Mouse (Mus musculus): ENCODE data around the gene Ampd1. TPM values are rescaled to one million over a fixed set of nuclear protein-coding genes. Genes with fewer than 3 reads are reported as not detected.

Gene Ampd1
- not detected in 2 replicates for polyA plus RNA-seq (2012; ENCODE audit: low replicate concordance)

GRCm38 (mm10) chr3:103073771-103074170, at the start of gene Ampd1:
TSS of gene Ampd1 (plus strand) at chr3:103074014.

GRCm38 (mm10) chr3:103058207-103059157, 15.3 kb upstream of the Ampd1 start, which contains the start of gene Nras:
TSS of gene Nras (plus strand) at chr3:103058285.

GRCm38 (mm10) chr3:103102454-103103390, 28.9 kb downstream of the Ampd1 start, which contains the start of gene Dennd2c:
TSS of gene Dennd2c (plus strand) at chr3:103102604.

Other genes starting within 250 kb of the Ampd1 start
- not detected in 2 replicates for gene Sycp1, start 137.9 kb upstream of the Ampd1 start, polyA plus RNA-seq (2012; ENCODE audit: low replicate concordance)
- not detected in 2 replicates for gene Nr1h5, start 109.9 kb upstream of the Ampd1 start, polyA plus RNA-seq (2012; ENCODE audit: low replicate concordance)
- 5.1 and 6.1 TPM in 2 replicates for gene Sike1, start 78.3 kb upstream of the Ampd1 start, polyA plus RNA-seq (2012; ENCODE audit: low replicate concordance)
- gene Csde1, start 53.6 kb upstream of the Ampd1 start, polyA plus RNA-seq (2012; ENCODE audit: low replicate concordance) = 4.7 and 9.9 TPM in 2 replicates
- gene Nras, start 15.7 kb upstream of the Ampd1 start, polyA plus RNA-seq (2012; ENCODE audit: low replicate concordance) = 3.2 and 5.9 TPM in 2 replicates
- 0.48 and 1.7 TPM in 2 replicates for gene Dennd2c, start 28.6 kb downstream of the Ampd1 start, polyA plus RNA-seq (2012; ENCODE audit: low replicate concordance)
- 61.0 and 119 TPM in 2 replicates for gene Bcas2, start 97.6 kb downstream of the Ampd1 start, polyA plus RNA-seq (2012; ENCODE audit: low replicate concordance)
- 3.5 and 3.7 TPM in 2 replicates for gene Trim33, start 205.3 kb downstream of the Ampd1 start, polyA plus RNA-seq (2012; ENCODE audit: low replicate concordance)